Mouse (Mus musculus): ENCODE data around the gene Elk3. TPM values are rescaled to one million over a fixed set of nuclear protein-coding genes. Genes with fewer than 3 reads are reported as not detected.

Gene Elk3
- polyA plus RNA-seq (2012; rRNA removed): 12.8 and 16.8 TPM in 2 replicates

GRCm38 (mm10) chr10:93310721-93311411 lies at the start of gene Elk3:
Elk3 (minus strand) TSS chr10:93311135.

Other genes starting within 250 kb of the Elk3 start
- 0.34 TPM in 1 of 2 replicates, not detected in the other for gene Cfap54, start 229.5 kb downstream of the Elk3 start, polyA plus RNA-seq (2012; rRNA removed)
- gene Cdk17, start 150.3 kb downstream of the Elk3 start, polyA plus RNA-seq (2012; rRNA removed): 5.9 and 7.2 TPM in 2 replicates
- 36.4 and 53.8 TPM in 2 replicates for gene Lta4h, start 142.3 kb upstream of the Elk3 start, polyA plus RNA-seq (2012; rRNA removed)
- gene Hal, start 177.6 kb upstream of the Elk3 start, polyA plus RNA-seq (2012; rRNA removed): 0.15 and 0.51 TPM in 2 replicates
- 0.06 and 0.11 TPM in 2 replicates for gene Amdhd1, start 228.9 kb upstream of the Elk3 start, polyA plus RNA-seq (2012; rRNA removed)
- not detected in 2 replicates for gene Ccdc38, start 229.5 kb upstream of the Elk3 start, polyA plus RNA-seq (2012; rRNA removed)

All from stomach, adult 2 months (tissue).